Mouse (Mus musculus) ES-E14 (cell line): ENCODE measurements at regions not wholly inside any gene's neighbourhood (a gene's known extent, or its start where the extent isn't known, plus 50 kb on each side); places are given as distances from the start of the nearest gene placed in this dataset.

Experiments used
- DNase-seq: peaks from one replicate; pipeline ENCODE4 v3.0.0-alpha.2; 2013; ENCODE audit warnings: low read depth, low spot score
- H3K27ac ChIP-seq: 2 replicates; pipeline ENCODE4 v1.5.1; 2012; ENCODE audit warnings: low read depth, mild to moderate bottlenecking, low read length, moderate library complexity, mixed read lengths; ENCODE audit not compliant: poor library complexity, insufficient read depth, severe bottlenecking
- H3K36me3 ChIP-seq: 2 replicates; pipeline ENCODE4 v1.6.1; 2012; ENCODE audit warnings: mild to moderate bottlenecking, low read length, moderate library complexity, mixed read lengths; ENCODE audit not compliant: control insufficient read depth, poor library complexity, insufficient read depth, severe bottlenecking
- H3K4me1 ChIP-seq, 2 experiments: fragments of 150-350 bp in 1 of 2; sonication (generic) in 1 of 2; 2 replicates each; pipeline ENCODE4 v1.6.1; 2012; ENCODE audit warnings: low read length in 2 of 2, mild to moderate bottlenecking in 1 of 2, mixed read lengths in 1 of 2; ENCODE audit not compliant: control insufficient read depth in 2 of 2, insufficient read depth in 2 of 2, poor library complexity in 1 of 2
- H3K4me3 ChIP-seq, 2 experiments: fragments of 150-350 bp in 1 of 2; sonication (generic) in 1 of 2; 2 replicates each; pipeline ENCODE4 v1.5.1; 2012; ENCODE audit warnings: low read length in 2 of 2, low read depth in 1 of 2, mild to moderate bottlenecking in 1 of 2, mixed read lengths in 1 of 2; ENCODE audit not compliant: insufficient read depth in 1 of 2, poor library complexity in 1 of 2, severe bottlenecking in 1 of 2
- H3K9ac ChIP-seq: 2 replicates; pipeline ENCODE4 v1.6.1; 2012; ENCODE audit warnings: low read depth, mild to moderate bottlenecking, low read length, mixed read lengths; ENCODE audit not compliant: poor library complexity, insufficient read depth, severe bottlenecking
- H3K9me3 ChIP-seq: fragments of 150-350 bp; sonication (generic); 2 replicates; pipeline ENCODE4 v1.6.1; 2012; ENCODE audit warnings: low read depth, mild to moderate bottlenecking, low read length; ENCODE audit not compliant: control insufficient read depth, insufficient read depth
- CHD2 ChIP-seq: IDR thresholded peaks from 2 replicates; pipeline ENCODE4 v1.6.1; 2014; ENCODE audit warnings: mild to moderate bottlenecking, low read depth, low read length, inconsistent platforms
- HCFC1 ChIP-seq: IDR thresholded peaks from 2 replicates; pipeline ENCODE4 v1.6.1; 2012; ENCODE audit warnings: low read length, inconsistent platforms, borderline replicate concordance; ENCODE audit not compliant: insufficient read depth
- MAFK ChIP-seq: IDR thresholded peaks from 2 replicates; pipeline ENCODE4 v1.6.1; 2014; ENCODE audit warnings: mild to moderate bottlenecking, low read depth, low read length, inconsistent platforms; ENCODE audit not compliant: insufficient read depth
- ZC3H11A ChIP-seq: IDR thresholded peaks from 2 replicates; pipeline ENCODE4 v1.6.1; 2012; ENCODE audit warnings: low read depth, mild to moderate bottlenecking, inconsistent platforms, low read length, borderline replicate concordance
- ZNF384 ChIP-seq: IDR thresholded peaks from 2 replicates; pipeline ENCODE4 v1.6.1; 2012; ENCODE audit warnings: low read depth, low read length, inconsistent platforms
- in situ Hi-C, 2 experiments: fragments of 600-800 bp; cut with MboI; formaldehyde crosslinking; loops; one replicate each; pipeline ENCODE4 v1.15.1; 2025; ENCODE audit warnings: low sequenced_read_pairs in 2 of 2, inconsistent platforms in 1 of 2; ENCODE audit not compliant: unreplicated experiment in 2 of 2

DNA sequence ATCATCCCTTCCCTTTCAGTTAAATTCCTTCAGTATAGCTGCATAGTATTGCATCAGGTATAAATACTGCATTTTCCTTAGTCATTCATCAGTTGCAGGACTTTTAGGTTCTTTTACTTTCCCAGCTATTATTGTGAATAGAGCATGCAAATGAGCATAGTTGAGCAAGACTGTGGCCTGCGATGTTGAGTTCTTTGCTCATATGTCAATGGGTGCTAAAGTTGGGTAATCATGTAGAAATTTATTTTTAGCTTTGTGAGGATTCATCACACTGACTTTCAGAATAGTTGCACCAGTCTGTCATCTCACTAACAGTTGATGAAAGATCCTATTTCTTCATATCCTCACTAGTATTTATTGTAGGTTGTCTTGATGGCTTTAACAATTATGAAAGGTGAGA lies 380.3 kb upstream of the Arrdc3 start:
- DNase-seq, result no peak
- Histone ChIP-seq H3K36me3 (no peaks in the 10 kb centered on the region), H3K4me3 (no peak overlapping the region), H3K9me3 (no peaks in the 10 kb centered on the region), H3K27ac (no peak overlapping the region), H3K9ac (no peak overlapping the region), H3K4me1 (no peaks in the 10 kb centered on the region)
- in situ Hi-C loops, result no loop called here
- TF ChIP-seq HCFC1 (no peak), CHD2 (no peak), ZNF384 (no peak), MAFK (no peak), ZC3H11A (no peak)

DNA sequence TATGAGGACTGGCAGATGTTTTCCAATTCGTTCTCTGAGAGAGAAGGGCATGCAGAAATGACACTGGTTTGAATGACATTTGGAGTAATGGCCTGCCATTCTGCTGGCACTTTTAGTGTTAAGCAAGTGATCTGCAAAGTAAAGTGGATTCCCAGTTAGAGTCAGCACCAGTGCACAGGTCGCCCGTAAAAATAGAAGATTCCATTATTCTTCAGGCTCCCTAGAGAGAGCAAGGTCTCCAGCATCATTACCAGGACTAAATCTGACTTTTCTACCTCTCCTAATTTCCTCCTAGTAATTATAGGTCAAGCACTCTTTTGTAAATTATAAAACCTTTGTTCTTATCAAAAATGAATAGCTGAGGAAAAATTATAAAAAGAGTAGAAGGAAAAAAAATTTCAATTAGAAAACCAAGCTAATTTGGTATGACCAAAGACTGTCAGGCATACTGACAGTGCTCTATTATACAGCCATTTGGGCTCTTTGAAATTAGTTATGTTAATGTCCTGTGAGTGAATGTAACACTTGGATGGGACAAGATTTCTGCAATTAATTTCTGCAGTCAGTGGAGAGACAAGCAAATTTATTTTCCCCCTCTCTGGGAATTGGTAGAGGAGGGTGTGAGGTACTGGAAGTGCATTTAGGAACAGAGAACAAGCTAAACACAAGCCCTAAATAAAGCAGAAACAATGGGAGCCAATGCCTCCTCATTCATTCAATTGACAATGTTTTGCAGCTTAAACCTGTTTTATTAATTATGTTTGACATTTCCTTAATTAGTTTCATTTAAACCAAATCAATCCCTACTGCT lies 368.8 kb upstream of the Arrdc3 start:
- H3K4me1 ChIP-seq, result no peaks in the 10 kb centered on the region
- H3K36me3 ChIP-seq, result no peaks in the 10 kb centered on the region
- H3K4me3 ChIP-seq, result no peak overlapping the region
- no peak for TF ChIP-seq ZNF384
- TF ChIP-seq HCFC1, result no peak
- TF ChIP-seq ZC3H11A, result no peak
- no peak for TF ChIP-seq CHD2
- no peak for TF ChIP-seq MAFK
- no peak overlapping the region for H3K27ac ChIP-seq
- H3K9me3 ChIP-seq, result no peaks in the 10 kb centered on the region
- H3K9ac ChIP-seq, result no peak overlapping the region
- in situ Hi-C loops, result no loop called here
- no peak for DNase-seq

DNA sequence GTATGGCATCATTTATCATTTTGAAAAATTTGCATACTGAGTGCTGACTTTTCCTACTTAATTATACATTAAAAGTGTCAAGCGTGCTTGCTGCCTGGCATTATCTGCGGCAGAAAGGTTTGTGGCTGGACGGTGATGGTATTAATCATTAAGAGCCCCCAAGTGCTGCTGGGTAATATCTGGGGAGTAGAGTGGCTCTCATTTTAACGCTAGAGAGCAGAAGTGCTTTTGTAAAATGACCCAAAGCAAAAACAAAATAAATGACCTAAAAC lies 368.3 kb upstream of the Arrdc3 start:
- TF ChIP-seq ZC3H11A (no peak), HCFC1 (no peak), ZNF384 (no peak), MAFK (no peak), CHD2 (no peak)
- Histone ChIP-seq H3K9me3 (no peaks in the 10 kb centered on the region), H3K36me3 (no peaks in the 10 kb centered on the region), H3K27ac (no peak overlapping the region), H3K9ac (no peak overlapping the region), H3K4me3 (no peak overlapping the region), H3K4me1 (no peaks in the 10 kb centered on the region)
- DNase-seq, result no peak
- in situ Hi-C loops, result no loop called here

DNA sequence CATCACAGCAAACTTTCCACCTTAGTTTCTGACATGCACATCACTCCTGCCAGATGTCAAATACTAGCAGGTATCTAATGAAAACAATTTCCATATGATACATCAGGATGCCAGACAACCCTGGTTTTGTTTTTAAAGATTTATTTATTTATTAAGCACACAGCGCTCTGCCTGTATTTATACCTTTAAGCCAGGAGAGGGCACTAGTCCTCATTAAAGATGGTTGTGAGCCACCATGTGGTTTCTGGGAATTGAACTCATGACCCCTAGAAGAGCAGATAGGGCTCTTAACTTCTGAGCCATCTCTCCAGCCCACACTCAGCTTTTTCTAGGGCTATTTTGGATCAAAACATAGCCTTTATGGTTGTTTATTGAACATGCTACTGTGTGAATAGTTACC lies 364.3 kb upstream of the Arrdc3 start:
- no peaks in the 10 kb centered on the region for H3K36me3 ChIP-seq
- peak; percentile 27 for DNase-seq
- H3K27ac ChIP-seq, result no peak overlapping the region
- in situ Hi-C loops, result no loop called here
- no peaks in the 10 kb centered on the region for H3K9me3 ChIP-seq
- H3K4me1 ChIP-seq, result no peaks in the 10 kb centered on the region
- H3K4me3 ChIP-seq, result no peak overlapping the region
- TF ChIP-seq HCFC1, result no peak
- no peak for TF ChIP-seq CHD2
- TF ChIP-seq ZNF384, result no peak
- TF ChIP-seq MAFK, result no peak
- no peak overlapping the region for H3K9ac ChIP-seq

DNA sequence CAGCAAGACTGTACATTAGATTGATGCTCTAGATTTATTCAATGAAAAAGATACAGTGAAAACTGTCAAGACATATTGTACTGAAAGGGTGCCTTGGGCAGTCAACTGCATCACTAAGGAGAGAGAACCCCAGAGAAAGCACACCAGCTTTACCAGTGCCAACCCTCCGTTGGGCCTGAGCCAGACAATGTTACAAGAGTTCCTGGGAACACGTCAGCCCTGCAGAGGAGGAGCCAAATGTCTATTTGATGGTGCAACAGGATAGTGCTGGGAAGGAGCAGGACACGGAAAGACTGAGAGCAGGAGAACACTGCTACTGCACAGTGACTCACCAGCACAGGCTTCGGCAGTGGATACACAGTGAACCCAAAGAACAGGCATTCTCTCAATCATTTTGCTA lies 363.4 kb upstream of the Arrdc3 start:
- Histone ChIP-seq H3K4me1 (no peaks in the 10 kb centered on the region), H3K27ac (no peak overlapping the region), H3K9ac (no peak overlapping the region), H3K9me3 (no peaks in the 10 kb centered on the region), H3K36me3 (no peaks in the 10 kb centered on the region), H3K4me3 (no peak overlapping the region)
- DNase-seq, result no peak
- TF ChIP-seq CHD2 (no peak), HCFC1 (no peak), ZNF384 (no peak), ZC3H11A (no peak), MAFK (no peak)
- in situ Hi-C loops, result no loop called here
